Mouse (Mus musculus) embryonic facial prominence, embryonic 11.5 days (tissue): ENCODE data around the gene Arl5b. TPM values are rescaled to one million over a fixed set of nuclear protein-coding genes. Genes with fewer than 3 reads are reported as not detected.

ENCODE experiments used
- ATAC-seq: fragments of 200-750 bp; cut with Nextera tagmentation; replicated peaks from 2 replicates; pipeline ENCODE4 v1.8.0; 2017; ENCODE audit warnings: low read depth; ENCODE audit not compliant: insufficient number of reproducible peaks, low FRiP score, low TSS enrichment
- DNase-seq: peaks from one replicate; pipeline ENCODE4 v3.0.0-alpha.2; 2015; ENCODE audit warnings: low spot score
- H3K27ac ChIP-seq: fragments of 300-500 bp; sonication (generic); replicated peaks from 2 replicates; pipeline ENCODE4 v1.5.1; 2014; ENCODE audit warnings: mild to moderate bottlenecking, low read depth, low read length, control low read depth
- H3K27me3 ChIP-seq: fragments of 300-500 bp; sonication (generic); 2 replicates; pipeline ENCODE4 v1.6.1; 2014; ENCODE audit warnings: mild to moderate bottlenecking, low read length, moderate library complexity, mixed read lengths; ENCODE audit not compliant: control insufficient read depth, insufficient read depth
- H3K36me3 ChIP-seq: fragments of 300-500 bp; sonication (generic); replicated peaks from 2 replicates; pipeline ENCODE4 v1.6.1; 2014; ENCODE audit warnings: low read depth, mild to moderate bottlenecking, low read length, moderate library complexity, mixed read lengths; ENCODE audit not compliant: control insufficient read depth, insufficient read depth
- H3K4me1 ChIP-seq: fragments of 300-500 bp; sonication (generic); 2 replicates; pipeline ENCODE4 v1.6.1; 2014; ENCODE audit warnings: low read length, mixed read lengths; ENCODE audit not compliant: control insufficient read depth, insufficient read depth
- H3K4me2 ChIP-seq: fragments of 300-500 bp; sonication (generic); 2 replicates; pipeline ENCODE4 v1.6.1; 2014; ENCODE audit warnings: low read depth, mild to moderate bottlenecking, control low read depth, low read length, moderate library complexity
- H3K4me3 ChIP-seq: fragments of 300-500 bp; sonication (generic); 2 replicates; pipeline ENCODE4 v1.5.1; 2014; ENCODE audit warnings: low read depth, low read length, control low read depth
- H3K9ac ChIP-seq: fragments of 300-500 bp; sonication (generic); replicated peaks from 2 replicates; pipeline ENCODE4 v1.6.1; 2014; ENCODE audit warnings: mild to moderate bottlenecking, control low read depth, low read length
- H3K9me3 ChIP-seq: fragments of 300-500 bp; sonication (generic); replicated peaks from 2 replicates; pipeline ENCODE4 v1.6.1; 2016; ENCODE audit warnings: mild to moderate bottlenecking, low read length, inconsistent platforms, mixed read lengths; ENCODE audit not compliant: control insufficient read depth
- WGBS: fragments of 180-500 bp; shearing (Covaris S2); extraction: QIAGEN DNeasy Blood & Tissue Kit; methylation state at CpG from one replicate; pipeline ENCODE4 v1.1.7; 2014; 5-methylcytosine and 5-hydroxymethylcytosine counted together
- polyA plus RNA-seq: library from polyadenylated mRNA; unstranded; fragments of >200 nt; fragmentation: Nextera tagmentation; extraction: Ambion mirVana; gene quantifications from 2 replicates; pipeline ENCODE4 v1.2.1, GENCODE M21; 2014

The Arl5b gene
- polyA plus RNA-seq, 1 experiment from 2014 or later: 68.2 TPM

- no peaks in the 10 kb centered on the region for H3K4me1 ChIP-seq
- no peak for DNase-seq
Measured at GRCm38 (mm10) chr2:15083702-15084101, 34.5 kb downstream of the Arl5b start.

GRCm38 (mm10) chr2:15087308-15087707 lies 38.1 kb downstream of the Arl5b start:
- H3K36me3 ChIP-seq: 0 out of 2 replicates have a peak, but pooled peaks cover 2% of the 10 kb centered on the region
- no peak overlapping the region for H3K27ac ChIP-seq
- no peak overlapping the region for H3K9ac ChIP-seq
- H3K9me3 ChIP-seq: no peaks in the 10 kb centered on the region
- no peak for ATAC-seq
- H3K27me3 ChIP-seq: no peaks in the 10 kb centered on the region
- H3K4me2 ChIP-seq: no peak overlapping the region
- H3K4me1 ChIP-seq: no peaks in the 10 kb centered on the region
- 86% methylated on average over 1 of the region's 1 CpGs for WGBS
- no peak for DNase-seq
- H3K4me3 ChIP-seq: no peak overlapping the region

More at GRCm38 (mm10) chr2:15083702-15084101, 34.5 kb downstream of the Arl5b start:
- Histone ChIP-seq H3K27me3 (no peaks in the 10 kb centered on the region), H3K4me3 (no peak overlapping the region), H3K4me2 (no peak overlapping the region), H3K9ac (no peak overlapping the region), H3K36me3 (peaks cover 2% of the 10 kb centered on the region; the same call in 1 of the 2 replicates), H3K9me3 (no peaks in the 10 kb centered on the region), H3K27ac (no peak overlapping the region)
- ATAC-seq: no peak
- 90% methylated on average over 2 of the region's 2 CpGs for WGBS

- Histone ChIP-seq H3K27me3 (no peaks in the 10 kb centered on the region), H3K4me2 (no peak overlapping the region), H3K4me1 (no peaks in the 10 kb centered on the region), H3K27ac (no peak overlapping the region), H3K9ac (no peak overlapping the region), H3K4me3 (no peak overlapping the region), H3K9me3 (no peaks in the 10 kb centered on the region), H3K36me3 (no peaks in the 10 kb centered on the region)
- WGBS: 68% methylated on average over 3 of the region's 3 CpGs
- peak; percentile 51 for DNase-seq
- no peak for ATAC-seq
Measured at GRCm38 (mm10) chr2:15096514-15097090, 47.4 kb downstream of the Arl5b start.

GRCm38 (mm10) chr2:15104386-15104785 lies 55.2 kb downstream of the Arl5b start:
- no peak overlapping the region for H3K9ac ChIP-seq
- H3K36me3 ChIP-seq: no peaks in the 10 kb centered on the region
- H3K4me2 ChIP-seq: no peak overlapping the region
- 55% methylated on average over 1 of the region's 1 CpGs for WGBS
- H3K27me3 ChIP-seq: no peaks in the 10 kb centered on the region
- DNase-seq (no peak), ATAC-seq (no peak)
- no peaks in the 10 kb centered on the region for H3K9me3 ChIP-seq
- H3K4me3 ChIP-seq: no peak overlapping the region
- no peaks in the 10 kb centered on the region; the same call in 1 of the 2 replicates for H3K4me1 ChIP-seq
- H3K27ac ChIP-seq: no peak overlapping the region

GRCm38 (mm10) chr2:15111290-15111689 lies 62.1 kb downstream of the Arl5b start:
- DNase-seq: no peak
- Histone ChIP-seq H3K4me2 (no peak overlapping the region), H3K4me1 (no peaks in the 10 kb centered on the region), H3K9ac (no peak overlapping the region), H3K9me3 (no peaks in the 10 kb centered on the region), H3K27ac (no peak overlapping the region), H3K4me3 (no peak overlapping the region), H3K27me3 (no peaks in the 10 kb centered on the region), H3K36me3 (no peaks in the 10 kb centered on the region)
- ATAC-seq: no peak
- 60% methylated on average over 2 of the region's 2 CpGs for WGBS

- ATAC-seq: no peak
- WGBS: 67% methylated on average over 1 of the region's 1 CpGs
Measured at GRCm38 (mm10) chr2:15111808-15112440, 62.7 kb downstream of the Arl5b start.

GRCm38 (mm10) chr2:15112741-15113140 lies 63.5 kb downstream of the Arl5b start:
- Histone ChIP-seq H3K4me3 (no peak overlapping the region), H3K9me3 (no peaks in the 10 kb centered on the region), H3K27me3 (no peaks in the 10 kb centered on the region), H3K27ac (no peak overlapping the region), H3K4me1 (no peaks in the 10 kb centered on the region), H3K4me2 (no peak overlapping the region), H3K9ac (no peak overlapping the region), H3K36me3 (no peaks in the 10 kb centered on the region)
- 87% methylated on average over 6 of the region's 6 CpGs for WGBS
- DNase-seq (no peak), ATAC-seq (no peak)

More at GRCm38 (mm10) chr2:15111808-15112440, 62.7 kb downstream of the Arl5b start:
- DNase-seq: no peak
- no peak overlapping the region for H3K4me2 ChIP-seq
- no peaks in the 10 kb centered on the region for H3K27me3 ChIP-seq
- no peak overlapping the region for H3K27ac ChIP-seq
- H3K4me1 ChIP-seq: no peaks in the 10 kb centered on the region
- H3K9ac ChIP-seq: no peak overlapping the region
- no peaks in the 10 kb centered on the region for H3K9me3 ChIP-seq
- no peak overlapping the region for H3K4me3 ChIP-seq
- H3K36me3 ChIP-seq: no peaks in the 10 kb centered on the region

GRCm38 (mm10) chr2:15121217-15121680 lies 72.1 kb downstream of the Arl5b start:
- Histone ChIP-seq H3K4me3 (no peak overlapping the region), H3K36me3 (no peaks in the 10 kb centered on the region), H3K27ac (no peak overlapping the region), H3K9ac (no peak overlapping the region), H3K27me3 (no peaks in the 10 kb centered on the region), H3K9me3 (no peaks in the 10 kb centered on the region), H3K4me1 (no peaks in the 10 kb centered on the region), H3K4me2 (no peak overlapping the region)
- 95% methylated on average over 1 of the region's 1 CpGs for WGBS
- ATAC-seq: no peak
- DNase-seq: no peak
